Mouse (Mus musculus): Measurements from ENCODE around the gene Nipsnap3a.

GRCm38 (mm10) chr4:52946665-52947064 lies 42.4 kb upstream of the Nipsnap3a start:
- TF ChIP-seq POLR2A (IDR thresholded peaks at IDR 0.05; ENCODE audit: extremely low read depth, insufficient read depth, low read length), result no peak
- TF ChIP-seq CTCF (IDR thresholded peaks at IDR 0.05; ENCODE audit: extremely low read depth, insufficient read depth, low read length), result no peak
